Mouse (Mus musculus): Measurements from ENCODE around the gene Rtn4r. TPM values are rescaled to one million over a fixed set of nuclear protein-coding genes. Genes with fewer than 3 reads are reported as not detected.
A peak's percentile ranks its signal among the peaks of the same experiment; 100 is the strongest.

Rtn4r gene
- total RNA-seq, 1 experiment from 2014 or later, result not detected

DNA sequence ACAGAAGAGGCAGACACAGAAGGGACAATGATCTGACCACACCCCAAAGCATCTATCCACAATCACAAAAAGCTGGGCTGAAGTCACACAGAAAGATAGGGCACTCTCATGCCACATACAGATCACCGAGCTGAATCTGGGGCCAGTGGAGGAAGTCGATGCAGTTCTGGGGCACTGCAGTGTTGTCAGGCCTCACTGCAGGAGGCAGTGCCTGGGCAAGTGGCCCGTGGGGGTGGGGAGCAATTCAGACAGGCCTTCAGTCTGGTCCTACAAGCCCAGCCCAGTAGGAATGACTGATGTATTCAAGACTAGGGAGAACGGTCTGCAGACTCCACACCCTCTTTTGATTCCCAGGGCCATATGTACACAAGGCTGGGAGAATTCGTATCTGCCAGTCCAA is 2.8 kb upstream of the Rtn4r start:
- DNase-seq, result no peak

- DNase-seq, result no peak
Observed at GRCm38 (mm10) chr16:18125131-18125530, 2.3 kb upstream of the Rtn4r start.

GRCm38 (mm10) chr16:18126211-18126610 is 1.2 kb upstream of the Rtn4r start:
- no peak for DNase-seq

GRCm38 (mm10) chr16:18127871-18128563 is 575 bp downstream of the Rtn4r start:
- DNase-seq, result no peak

DNA sequence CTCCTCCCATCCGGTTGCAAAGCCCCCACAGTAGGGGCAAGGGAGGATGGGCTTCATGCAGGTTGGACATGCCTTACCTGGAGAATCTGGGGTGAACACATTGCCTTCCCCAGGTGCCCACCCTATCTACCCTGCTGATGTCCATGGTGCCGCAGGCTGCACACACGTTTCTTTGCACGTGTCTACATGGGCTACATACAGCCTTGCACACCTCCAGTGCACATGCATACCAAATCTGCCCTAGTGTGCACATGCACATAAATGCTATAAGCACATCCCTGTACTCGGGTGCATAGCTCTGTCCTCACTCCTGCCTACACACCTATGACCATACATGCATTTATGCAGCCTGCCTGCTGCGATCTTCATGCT is 1.1 kb downstream of the Rtn4r start:
- no peak for DNase-seq

DNA sequence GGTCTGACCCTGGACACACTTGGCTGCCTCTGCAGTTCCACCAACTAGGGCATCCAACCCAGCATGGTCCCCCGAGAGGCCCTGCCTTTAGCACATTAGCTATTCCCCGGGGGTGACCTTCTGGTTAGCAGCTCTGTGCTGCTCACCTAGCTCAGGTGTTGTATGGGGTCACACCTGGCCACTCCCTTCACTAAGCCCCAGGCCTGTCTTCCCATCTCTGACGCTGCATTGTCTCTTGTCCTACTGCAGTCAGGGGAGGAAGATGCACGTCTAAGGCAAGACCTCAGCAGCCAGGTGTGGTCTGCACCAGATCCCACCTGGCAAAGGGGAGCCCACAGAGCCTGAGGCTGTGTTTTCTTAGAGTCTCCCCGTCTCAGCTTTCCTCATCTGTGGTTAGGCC is 2.0 kb downstream of the Rtn4r start:
- DNase-seq, result no peak

- DNase-seq, result no peak
Observed at GRCm38 (mm10) chr16:18130288-18130687, 2.8 kb downstream of the Rtn4r start.

- DNase-seq, result no peak
Observed at GRCm38 (mm10) chr16:18130705-18131104, 3.3 kb downstream of the Rtn4r start.

GRCm38 (mm10) chr16:18131245-18131939 is 4.0 kb downstream of the Rtn4r start:
- no peak for DNase-seq

- DNase-seq, result no peak
Observed at GRCm38 (mm10) chr16:18132026-18132425, 4.6 kb downstream of the Rtn4r start.

DNA sequence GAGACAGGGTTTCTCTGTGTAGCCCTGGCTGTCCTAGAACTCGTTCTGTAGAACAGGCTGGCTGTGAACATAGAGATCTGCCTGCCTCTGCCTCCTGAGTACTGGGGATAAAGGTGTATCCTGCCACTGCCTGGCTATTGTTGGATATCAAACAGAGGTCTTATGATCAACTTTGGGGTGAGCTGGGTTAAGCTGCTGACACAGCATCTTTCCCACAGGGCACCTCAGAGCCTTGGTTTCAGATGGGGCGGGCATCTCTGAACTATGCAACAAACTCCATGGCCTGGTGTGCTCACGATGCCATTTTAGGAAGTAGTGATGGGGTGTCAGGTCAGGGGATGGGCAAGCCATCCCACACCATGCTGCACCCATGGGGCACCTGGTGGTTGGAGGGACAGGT is 5.1 kb downstream of the Rtn4r start:
- no peak for DNase-seq

GRCm38 (mm10) chr16:18133133-18133920 is 5.9 kb downstream of the Rtn4r start:
- DNase-seq, result no peak

DNA sequence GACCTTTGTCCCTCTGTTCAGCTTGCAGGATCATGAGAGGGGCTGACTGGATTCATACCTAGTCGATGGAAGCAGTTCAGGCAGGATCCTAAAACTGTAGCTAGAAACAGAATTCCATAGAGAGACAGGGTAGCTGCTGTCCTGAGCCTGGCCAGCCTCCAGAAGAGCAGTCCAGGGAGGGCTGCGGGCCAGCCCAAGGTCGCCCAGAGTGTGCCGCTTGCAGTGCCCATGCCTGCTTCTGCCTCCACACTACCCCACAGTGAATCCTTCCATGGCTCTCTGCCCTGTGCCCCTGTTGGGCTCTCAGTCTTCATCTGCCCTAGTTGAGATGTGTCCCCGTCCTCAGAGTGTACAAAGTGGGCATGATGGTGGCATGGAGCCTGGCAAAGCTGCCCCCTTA is 7.8 kb downstream of the Rtn4r start:
- peak; percentile 77 for DNase-seq

DNA sequence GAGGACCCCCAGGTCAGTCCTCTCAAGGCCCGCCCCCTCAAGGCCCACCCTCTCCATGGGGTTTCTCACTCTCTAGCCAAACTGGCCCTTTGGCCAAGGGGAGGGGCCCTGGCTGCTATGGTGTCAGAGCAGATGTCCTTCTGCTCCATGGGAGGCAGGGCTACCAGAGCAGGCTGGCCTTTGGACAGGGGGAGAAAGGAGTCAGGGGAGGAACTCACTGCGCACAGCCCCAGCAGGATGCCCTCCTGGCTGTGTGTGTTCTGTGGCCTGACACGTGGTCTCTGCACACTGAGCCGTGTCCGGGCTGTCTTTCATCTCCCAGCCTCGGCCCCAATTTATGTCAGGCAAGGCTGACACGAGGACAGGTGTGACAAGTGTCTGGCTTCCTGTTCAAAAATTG is 8.6 kb downstream of the Rtn4r start:
- DNase-seq, result no peak

- DNase-seq, result peak; percentile 59
Observed at GRCm38 (mm10) chr16:18144201-18144600, 16.8 kb downstream of the Rtn4r start.

DNA sequence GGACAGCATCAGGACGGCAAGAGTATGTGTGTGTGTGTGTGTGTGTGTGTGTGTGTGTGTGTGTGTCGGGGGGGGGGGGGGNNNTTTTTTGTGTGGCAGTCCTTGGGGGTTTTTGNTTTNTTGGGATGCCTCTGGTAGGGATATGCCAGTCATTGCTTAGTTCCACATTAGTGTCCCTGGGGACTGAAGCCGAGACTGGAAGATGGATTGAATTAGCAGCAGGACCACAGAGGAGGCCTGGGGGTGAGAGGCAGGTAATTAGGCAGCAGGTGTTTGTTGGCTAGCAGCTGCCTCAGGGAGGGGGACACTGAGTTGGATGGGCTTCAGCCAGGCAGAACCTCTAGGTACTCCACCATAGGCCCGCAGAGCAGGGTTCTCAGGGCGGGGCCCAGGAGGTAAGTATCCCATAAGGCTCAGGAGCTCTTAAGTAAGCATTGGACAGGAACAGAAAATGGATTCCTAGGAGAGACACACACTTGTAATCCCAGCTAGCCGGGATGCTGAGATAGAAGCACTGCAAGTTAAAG is 18.0 kb downstream of the Rtn4r start:
- no peak for DNase-seq

DNA sequence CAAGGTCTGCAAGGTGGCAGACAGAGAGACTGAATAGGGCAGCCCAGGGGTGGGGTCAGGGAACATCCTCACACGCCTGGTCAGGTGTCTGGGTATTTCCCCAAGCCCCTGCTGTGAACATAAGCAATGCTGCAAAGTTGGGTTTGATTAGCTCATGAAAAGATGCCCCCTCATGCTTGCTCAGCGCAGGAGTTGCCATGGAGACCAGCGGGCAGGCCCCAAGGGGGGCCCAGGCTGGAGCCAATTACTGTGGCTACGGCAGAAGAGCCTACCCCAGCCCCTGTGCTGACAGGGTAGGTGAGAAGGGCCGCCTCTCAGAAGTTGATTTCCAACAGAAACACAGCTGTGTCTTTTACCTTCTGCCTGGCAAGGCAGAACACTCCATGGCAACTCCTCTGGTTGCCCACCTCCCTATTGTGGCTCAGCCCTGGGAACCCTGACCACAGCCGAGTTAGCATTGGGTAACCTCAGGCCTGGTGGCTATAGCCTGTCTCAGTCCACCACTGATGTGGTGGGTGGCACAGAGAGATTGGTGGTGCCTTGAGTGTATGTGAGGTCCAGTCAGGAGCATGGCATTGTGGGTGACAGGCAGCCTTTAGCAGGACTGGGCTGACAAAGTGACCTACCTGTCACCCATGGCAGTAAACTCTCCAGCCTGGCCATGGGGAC is 20.9 kb downstream of the Rtn4r start:
- DNase-seq, result no peak

GRCm38 (mm10) chr16:18149205-18149604 is 21.8 kb downstream of the Rtn4r start:
- DNase-seq, result no peak

DNA sequence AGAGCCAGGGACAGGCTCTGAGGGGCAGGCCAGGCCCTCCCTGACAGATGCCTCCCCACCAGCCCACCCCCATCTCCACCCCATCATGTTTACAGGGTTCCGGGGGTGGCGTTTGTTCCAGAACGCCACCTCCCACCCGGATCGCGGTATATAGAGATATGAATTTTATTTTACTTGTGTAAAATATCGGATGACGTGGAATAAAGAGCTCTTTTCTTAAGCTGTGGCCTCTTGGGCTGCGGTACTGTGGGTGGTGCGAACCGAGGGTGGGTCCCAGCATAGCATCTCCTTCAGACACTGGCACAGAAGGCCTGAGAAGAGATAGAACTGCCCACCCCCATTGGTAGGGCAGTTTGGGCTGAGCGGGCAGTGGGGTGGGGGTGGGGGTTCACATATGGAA is 24.7 kb downstream of the Rtn4r start:
- DNase-seq, result no peak

- DNase-seq, result no peak
Observed at GRCm38 (mm10) chr16:18152769-18153445, 25.5 kb downstream of the Rtn4r start.

DNA sequence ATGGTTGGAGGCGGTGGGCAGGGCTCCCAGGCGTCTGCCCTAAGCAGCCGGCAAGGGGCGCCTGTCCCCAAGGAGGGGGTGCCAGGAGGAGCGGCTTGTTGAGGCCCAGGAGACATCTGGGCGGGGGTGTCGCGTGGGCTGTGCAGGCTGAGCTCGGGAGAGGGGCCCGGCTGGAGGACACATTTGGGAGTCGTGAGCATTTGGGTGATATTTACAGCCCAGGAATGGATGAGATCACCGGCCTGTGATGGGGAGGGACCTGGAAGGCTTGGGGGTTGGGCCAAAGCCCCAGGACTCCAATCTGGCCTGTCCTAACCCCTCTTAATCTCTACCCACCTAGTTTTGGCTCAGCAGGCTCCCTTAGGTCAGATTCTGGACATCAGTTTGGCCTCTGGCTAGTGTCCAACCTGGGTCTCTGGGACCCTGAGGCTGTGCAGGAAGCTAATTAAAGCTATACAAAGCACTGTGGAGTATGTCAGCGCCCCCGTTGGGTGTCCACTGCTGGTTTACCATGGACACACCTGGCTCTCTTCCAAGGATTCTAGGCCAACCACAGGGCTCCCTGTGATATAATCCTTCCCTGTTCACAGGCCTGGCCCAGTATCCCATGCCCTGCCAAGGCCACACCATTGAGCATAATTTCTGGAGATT is 27.2 kb downstream of the Rtn4r start:
- DNase-seq, result peak; percentile 70

Data from adrenal gland, postnatal 25 days (tissue).